Mouse (Mus musculus): ENCODE measurements around the gene Grip1.

The Grip1 gene

DNA sequence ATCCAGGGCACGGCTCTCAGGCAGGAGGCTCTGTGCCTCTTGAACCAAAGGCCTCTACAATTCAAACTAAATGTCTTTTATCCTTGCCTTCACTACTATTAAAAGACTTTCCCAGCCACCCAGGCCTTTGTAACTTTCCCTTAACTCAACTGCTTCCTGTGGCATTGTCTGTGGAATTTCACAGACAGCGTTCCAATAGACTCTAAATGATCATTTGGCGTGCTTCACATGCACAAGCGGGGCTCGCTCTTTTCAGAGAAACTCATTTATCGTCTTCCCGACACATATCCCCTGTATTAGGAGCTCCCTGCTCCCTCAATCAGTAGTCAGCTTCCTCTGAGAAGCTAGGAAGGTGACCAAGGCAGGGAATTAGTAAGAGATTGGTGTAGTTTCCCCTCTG is 104.8 kb downstream of the Grip1 start:
- DNase-seq (ENCODE audit: extremely low read depth, low read depth): no peak

DNA sequence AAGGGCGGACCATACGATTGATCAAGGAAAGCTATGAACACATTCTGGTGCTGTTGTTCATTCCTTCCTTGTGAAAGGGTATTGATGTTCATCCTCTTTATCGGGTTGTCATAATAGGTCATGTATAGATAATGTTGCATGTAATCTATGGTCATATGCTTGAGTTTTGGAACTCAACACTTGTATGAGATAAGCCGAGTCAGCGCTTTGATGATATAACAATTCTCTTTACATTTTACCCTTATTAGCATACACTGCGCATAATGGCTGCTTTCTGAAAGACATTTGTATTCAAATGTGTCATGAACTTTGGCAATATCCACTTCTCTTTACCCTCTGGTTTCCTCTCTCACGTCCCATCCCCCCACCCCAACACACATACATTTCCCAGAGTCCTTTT is 111.2 kb downstream of the Grip1 start:
- no peak for DNase-seq (ENCODE audit: extremely low read depth, low read depth)

DNA sequence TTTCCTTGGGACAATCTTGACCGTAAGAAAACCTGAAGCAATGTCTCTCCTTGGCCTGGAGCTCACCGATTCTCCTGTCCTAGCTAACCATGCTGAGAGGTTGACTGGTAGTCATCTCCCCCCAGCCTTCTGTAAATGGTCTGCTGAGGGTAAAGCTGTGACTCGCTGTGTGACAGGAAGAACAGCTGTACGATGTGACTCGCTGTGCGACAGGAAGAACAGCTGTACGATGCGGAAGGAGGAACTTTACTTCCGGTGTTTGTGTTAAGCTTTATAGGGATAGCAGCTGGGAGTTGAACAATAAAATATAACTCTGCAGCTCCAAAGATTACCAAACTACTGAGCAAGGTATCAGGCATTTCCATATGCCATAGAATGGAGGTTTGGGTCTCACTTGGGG is 119.5 kb downstream of the Grip1 start:
- DNase-seq (ENCODE audit: extremely low read depth, low read depth): no peak

DNA sequence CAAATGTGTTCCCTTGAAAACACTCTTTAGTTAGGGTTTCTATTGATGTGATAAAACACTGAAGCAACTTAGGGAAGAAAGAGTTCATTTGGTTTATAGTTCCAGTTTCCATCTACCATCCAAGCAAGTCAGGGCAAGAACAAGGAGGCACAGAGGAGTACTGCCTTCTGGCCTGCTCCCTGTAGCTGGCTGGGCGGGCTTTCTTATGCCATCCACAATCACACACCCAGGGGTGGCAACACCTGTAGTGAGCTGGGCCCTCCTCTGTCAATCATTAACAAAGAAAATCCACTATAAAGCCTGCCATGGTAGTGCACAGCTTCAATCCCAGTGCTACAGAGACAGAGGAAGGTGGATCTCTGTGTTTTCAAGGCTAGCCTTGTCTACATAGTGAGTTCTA is 122.2 kb downstream of the Grip1 start:
- no peak for DNase-seq (ENCODE audit: extremely low read depth, low read depth)

DNA sequence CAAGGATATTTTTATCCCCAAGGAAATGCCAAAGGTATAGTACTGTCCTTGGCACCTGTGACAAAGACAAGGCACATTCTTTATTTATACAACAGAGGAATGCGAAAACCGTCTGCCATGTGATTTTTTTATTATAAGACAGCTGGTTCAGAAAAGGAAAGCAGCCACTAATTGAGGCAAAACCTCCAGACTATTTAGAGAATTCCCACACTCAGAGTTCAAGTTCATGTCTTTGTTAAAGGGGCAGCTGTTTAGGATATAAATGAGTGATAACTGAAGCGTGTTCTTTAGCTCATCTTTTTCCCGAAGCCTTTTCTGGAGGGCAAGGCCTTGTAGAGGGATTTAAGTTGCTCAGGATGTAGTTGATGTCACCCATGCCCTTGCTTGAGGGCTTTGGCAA is 126.4 kb downstream of the Grip1 start:
- DNase-seq (ENCODE audit: extremely low read depth, low read depth): no peak

DNA sequence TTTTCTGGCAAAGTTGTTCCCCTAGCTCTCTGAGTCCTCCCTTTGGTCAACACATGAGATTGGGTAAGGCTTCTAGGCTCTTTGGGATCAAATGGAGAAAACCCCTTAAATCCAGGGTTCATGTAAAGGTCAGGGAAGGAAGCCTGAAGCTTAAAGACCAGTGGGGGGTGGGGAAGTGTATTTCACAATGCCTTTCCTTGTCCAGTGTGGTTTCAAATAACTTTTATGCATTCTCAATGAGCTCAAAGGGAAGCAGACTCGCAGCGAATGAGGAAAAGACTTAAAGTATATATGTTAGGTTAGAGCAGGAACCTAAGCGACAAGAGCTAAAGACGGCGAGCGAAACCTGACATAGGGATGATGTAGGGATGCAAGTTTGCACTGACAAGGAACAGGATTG is 131.0 kb downstream of the Grip1 start:
- no peak for DNase-seq (ENCODE audit: extremely low read depth, low read depth)

DNA sequence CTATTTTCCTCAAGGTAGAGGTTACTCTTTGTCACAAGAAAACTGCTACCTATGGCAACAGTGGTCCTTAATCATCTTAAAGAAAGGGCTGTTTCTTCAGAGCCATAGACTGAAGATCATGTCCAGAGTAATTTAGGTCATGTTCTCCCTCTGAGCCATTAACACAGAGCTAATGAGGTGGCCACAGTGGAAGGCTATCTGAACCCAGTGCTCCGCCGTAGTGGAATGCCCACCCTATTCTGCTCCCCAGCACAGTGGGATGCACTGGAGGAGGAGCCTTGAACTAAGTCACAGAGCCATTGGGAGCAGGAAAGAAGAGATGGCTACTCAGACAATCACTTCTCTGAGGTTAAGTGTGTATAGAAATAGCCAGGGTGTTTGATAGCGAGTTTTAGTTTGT is 133.3 kb downstream of the Grip1 start:
- no peak for DNase-seq (ENCODE audit: extremely low read depth, low read depth)

DNA sequence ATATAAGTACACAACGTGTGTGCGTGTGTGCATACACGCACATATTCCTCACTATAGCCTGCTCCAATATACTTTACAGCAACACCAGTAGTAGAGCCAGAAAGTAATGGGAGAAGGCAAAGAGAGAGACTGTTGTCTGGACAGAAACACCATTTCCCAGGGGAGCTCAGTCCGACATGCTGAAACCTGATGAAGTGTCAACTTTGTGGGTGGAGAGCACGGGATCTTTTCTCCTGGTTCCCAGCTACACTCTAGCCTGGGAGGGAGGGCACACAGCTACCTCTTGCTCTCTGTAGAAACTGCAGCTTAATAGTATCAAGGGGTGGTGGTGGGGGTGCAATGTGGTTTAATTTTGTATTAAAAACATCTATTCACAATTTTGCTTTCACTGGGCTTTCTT is 143.2 kb downstream of the Grip1 start:
- DNase-seq (ENCODE audit: extremely low read depth, low read depth): no peak

DNA sequence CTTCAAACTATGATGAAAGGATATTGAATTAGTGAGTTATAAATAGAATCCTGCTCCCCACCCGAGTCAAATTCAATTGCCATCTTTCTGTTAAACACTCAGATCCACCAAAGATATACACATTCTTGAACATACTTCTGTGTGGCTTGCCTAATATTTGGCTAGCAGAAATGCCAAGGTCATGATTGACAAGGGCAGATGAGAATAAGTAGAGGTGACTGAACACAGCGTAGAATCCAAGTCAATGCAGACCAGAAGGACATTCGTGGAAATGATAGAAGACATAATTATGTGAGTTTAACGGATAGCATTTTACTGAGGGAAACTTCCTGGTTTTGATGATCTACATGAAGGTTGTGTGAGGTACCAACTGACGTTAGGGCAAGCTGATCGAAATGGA is 153.9 kb downstream of the Grip1 start:
- DNase-seq (ENCODE audit: extremely low read depth, low read depth): no peak

DNA sequence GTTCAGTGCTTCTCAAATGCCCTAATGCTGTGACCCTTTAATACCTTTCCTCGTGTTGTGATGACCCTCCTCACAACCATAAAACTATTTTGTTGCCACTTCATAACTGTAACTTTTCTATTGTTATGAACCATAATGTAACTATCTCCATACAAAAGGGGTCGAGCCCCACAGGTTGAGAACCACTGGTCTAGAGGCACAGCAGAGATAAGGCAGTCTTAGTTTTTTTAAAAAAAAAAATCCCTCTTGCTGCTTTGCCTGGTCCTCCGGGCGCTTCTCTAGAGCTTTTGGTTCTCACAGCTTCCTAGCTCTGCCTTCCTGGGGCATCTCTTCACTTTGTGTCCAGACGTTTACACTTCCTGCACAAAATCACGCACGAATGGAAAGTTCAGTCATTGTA is 155.4 kb downstream of the Grip1 start:
- no peak for DNase-seq (ENCODE audit: extremely low read depth, low read depth)

DNA sequence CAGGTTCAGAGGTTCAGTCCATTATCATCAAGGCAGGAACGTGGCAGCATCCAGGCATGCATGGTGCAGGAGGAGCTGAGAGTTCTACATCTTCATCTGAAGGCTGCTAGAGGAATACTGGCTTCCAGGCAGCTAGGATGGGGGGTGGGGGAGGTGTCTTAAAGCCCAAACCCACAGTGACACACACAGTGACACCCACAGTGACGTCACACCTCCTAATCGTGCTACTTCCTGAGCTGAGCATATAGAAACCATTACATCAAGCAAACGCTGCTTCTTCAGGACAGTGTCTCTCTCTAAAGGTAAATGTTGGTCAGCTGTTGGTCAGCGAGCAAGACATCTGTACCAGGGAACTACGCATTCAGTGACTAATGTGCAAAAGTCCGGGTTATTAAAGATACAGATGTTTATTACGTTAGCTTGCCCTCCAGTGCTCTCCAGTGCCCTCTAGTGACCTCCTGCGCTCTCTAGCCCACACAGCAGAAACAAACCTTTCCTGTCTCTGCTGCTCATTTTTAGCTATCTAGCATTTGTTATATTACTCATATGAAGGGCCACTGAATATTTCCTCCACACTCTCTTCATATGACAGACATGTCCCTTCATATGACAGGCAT is 156.8 kb downstream of the Grip1 start:
- no peak for DNase-seq (ENCODE audit: extremely low read depth, low read depth)

DNA sequence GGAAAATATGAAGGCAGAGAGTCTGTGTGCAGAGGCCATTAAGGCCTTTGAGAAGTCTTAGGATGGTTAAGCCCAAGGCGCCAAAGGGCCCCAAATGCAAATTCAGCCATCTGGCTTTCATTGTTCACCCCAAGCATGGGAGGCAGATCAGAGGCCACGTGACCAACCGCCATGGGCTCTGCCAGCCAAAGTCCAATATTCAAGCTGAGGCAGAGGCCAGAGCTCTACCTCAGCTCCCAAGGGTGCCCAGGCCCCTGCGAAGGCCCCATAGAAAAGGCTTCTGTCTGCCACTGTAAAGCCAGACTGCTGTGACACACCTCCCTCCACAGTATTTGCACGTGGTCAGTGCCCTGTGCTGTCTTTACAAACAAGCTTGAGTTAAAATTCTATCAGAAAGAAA is 158.4 kb downstream of the Grip1 start:
- no peak for DNase-seq (ENCODE audit: extremely low read depth, low read depth)

DNA sequence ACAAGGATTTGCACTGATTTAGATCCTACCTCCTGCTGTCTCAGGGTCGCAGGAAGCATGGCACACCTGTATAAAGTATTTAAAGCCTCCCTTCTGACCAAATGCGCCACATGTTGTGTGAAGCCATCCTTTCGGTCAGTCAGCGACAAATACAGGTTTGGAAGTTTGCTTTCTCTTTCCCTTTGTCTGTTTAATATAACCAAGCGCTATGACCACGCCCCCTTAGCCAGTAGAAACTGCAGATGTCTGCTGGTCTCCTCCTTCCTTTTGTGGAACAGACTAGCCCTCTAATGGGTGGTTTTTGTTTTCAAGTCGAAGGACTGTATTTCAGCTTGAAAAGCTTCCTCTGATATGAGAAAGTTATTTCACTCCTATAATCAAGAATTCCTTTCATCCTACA is 161.1 kb downstream of the Grip1 start:
- DNase-seq (ENCODE audit: extremely low read depth, low read depth): no peak

DNA sequence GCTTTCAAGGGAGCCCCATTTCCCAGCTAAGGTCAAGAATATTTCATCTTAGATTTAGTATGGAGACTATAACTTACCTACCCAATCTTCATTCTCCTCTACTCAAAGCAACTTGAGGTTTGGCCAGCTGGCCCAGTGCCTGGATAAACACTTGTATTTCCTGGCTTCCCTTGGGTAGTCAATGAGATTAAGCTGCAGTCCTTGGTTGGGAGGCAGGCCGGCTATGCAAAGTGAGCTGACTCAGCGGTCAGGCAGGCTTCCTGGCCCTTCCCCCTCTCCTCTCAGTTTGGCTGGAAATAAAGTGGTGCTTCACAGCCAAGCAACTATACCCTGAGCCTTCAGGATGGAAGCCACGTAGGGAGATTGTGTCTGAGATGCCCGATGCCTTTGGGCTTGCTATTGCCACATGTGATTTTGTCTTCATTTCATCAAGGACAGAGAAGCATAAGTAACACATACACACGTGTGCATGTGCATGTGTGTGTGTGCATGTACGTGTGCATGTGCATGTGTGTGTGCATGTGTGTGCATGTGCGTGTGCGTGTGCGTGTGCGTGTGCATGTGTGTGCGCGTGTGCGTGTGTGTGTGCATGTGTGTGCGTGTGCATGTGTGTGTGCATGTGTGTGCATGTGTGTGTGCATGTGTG is 161.7 kb downstream of the Grip1 start:
- DNase-seq (ENCODE audit: extremely low read depth, low read depth): no peak

DNA sequence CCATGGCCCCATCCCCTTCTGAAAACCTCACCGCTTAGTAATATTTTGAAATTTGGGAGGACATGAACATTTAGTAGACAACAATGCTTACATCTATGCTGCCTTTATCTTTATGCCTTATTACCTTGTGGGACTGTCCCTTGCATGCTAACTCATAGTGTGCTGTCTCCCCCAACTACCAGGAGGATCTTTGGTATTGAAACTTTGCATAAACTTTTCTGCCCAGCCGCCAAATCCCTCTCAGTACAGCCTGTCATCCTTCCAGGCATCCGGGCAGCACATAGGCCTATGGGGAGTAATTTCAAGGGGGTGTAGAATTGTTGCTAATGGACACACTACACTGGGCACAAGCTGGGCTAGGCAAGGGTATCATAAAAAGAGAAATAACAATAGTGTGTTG is 162.4 kb downstream of the Grip1 start:
- DNase-seq (ENCODE audit: extremely low read depth, low read depth): no peak

DNA sequence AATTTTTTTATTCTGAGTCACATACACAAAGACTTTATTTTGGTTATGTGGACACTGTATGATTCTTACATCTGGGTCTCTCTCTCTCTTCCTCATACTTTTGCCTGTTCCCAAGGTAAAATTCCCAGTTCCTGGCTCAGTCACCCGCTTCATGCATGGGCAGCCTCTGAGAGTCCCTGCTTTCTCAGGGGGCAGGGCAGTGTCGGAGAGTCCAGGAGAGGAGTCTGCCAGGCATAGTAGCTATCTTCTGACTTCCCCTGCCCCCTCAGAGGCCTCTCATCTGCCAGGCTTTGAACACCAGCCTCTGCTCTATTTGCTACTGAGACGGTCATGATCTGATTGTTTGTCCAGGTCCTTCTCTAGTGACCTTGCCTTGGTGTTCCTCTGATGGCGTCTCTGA is 175.0 kb downstream of the Grip1 start:
- DNase-seq (ENCODE audit: extremely low read depth, low read depth): no peak

DNA sequence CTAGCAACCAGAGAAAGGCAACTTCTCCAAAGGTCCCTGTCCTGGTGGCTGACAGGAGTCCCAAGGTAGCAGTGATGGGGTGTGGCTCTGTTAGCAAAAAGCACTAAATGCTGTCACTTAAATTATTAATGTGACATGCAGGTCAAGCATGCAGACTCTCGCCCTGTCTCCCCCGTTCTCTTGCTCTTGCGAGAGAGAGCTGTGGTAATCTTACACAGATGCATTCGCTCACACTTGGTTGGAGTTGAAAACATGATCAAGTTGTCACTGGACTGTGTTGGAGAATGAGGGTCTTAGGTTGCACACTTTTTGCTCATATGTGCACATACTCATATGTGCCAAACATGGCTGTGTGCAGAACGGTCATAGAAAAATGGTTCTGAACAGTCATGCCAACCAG is 176.8 kb downstream of the Grip1 start:
- no peak for DNase-seq (ENCODE audit: extremely low read depth, low read depth)

DNA sequence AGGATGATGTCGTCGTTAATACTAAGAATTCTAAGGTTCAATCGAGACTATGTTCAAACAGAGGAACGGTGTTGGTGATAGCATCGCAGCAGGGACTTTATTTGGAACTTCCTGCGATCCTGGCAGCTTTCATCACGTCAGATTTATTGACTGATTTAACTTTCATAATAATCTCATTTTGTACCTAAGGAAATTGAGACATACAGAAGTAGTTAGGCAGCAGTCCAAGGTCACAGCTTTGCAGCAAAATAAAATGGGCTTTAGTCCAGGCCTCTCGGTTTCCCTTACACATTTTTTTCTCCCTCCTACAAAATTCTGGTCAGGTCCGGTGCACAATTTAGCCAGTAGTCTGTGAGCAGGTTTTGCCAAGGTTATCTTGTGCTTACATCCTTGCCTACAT is 178.3 kb downstream of the Grip1 start:
- no peak for DNase-seq (ENCODE audit: extremely low read depth, low read depth)

DNA sequence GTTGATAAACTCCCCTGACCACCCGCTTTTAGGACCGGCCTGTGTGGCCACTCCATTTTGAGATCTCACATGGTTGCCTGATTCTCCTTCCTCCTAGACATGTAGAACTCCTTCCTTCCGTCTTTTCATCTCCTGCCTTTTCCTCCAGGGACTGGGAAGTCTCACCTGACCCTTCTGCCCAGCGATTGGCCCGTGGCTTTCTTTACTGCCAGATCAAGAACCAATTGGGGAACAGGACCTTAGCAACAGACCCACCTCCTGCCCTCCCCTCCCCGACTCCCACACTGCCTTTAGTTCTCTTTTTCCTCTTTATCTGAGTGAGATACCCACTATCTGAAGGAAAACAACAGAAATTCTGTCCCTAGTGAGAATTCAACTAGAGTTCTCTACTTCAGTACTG is 180.9 kb downstream of the Grip1 start:
- no peak for DNase-seq (ENCODE audit: extremely low read depth, low read depth)

DNA sequence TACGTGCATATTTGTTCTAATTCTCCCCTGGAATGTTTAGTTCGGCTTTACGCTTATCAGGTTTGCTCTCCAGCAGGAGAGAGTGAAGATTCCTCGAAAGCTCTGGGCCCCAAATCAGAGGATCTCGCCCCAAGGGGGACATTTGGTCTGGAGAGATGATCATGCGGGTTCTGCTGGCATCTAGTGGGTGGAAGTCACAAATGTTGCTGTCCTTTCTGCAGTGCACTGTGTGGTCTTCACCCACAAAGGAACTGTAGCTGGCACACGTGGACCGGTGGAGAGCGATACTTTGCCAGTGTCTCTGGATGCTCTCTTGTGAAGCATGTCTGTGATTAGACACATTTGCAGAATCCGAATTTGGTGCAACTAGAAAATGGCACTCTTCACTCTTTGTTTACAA is 186.9 kb downstream of the Grip1 start:
- DNase-seq (ENCODE audit: extremely low read depth, low read depth): no peak

DNA sequence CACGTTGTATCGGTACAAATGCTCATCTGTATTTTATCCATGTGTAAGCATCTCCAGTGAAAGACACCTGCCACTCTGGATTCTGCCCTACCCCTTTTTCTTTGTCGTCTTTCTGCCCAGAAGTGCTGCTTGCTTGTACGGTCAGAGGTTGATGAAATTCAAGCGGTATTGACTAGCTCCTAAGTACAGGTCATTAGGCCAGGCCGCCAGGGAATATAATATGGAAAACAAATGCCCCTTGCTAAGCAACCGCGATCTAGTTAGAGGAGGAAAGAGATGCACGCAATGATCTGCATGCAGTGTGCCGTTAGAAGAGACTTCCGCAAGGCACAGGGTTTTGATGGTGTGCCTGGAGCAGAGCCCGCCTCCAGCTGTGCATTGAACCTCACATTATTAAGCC is 187.4 kb downstream of the Grip1 start:
- no peak for DNase-seq (ENCODE audit: extremely low read depth, low read depth)

DNA sequence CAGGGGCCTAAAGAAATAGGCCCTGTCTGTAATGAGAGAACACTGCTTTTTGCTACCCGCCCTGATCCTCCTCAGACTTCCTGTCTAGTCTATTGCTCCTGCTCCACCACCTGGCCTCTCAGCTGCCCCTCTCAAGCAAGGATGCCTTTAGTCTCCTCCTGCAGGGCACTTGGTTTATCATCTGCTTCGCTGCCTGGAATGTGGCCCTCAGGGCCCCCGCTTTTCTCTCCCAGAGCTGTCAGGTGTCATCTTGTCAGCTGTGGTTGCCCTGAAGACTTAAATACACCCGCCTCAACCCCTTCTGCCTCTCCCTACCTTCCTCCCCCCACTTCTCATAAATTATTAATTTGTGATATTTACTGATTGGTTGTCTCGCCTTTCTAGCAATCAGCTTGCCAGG is 190.7 kb downstream of the Grip1 start:
- no peak for DNase-seq (ENCODE audit: extremely low read depth, low read depth)

DNA sequence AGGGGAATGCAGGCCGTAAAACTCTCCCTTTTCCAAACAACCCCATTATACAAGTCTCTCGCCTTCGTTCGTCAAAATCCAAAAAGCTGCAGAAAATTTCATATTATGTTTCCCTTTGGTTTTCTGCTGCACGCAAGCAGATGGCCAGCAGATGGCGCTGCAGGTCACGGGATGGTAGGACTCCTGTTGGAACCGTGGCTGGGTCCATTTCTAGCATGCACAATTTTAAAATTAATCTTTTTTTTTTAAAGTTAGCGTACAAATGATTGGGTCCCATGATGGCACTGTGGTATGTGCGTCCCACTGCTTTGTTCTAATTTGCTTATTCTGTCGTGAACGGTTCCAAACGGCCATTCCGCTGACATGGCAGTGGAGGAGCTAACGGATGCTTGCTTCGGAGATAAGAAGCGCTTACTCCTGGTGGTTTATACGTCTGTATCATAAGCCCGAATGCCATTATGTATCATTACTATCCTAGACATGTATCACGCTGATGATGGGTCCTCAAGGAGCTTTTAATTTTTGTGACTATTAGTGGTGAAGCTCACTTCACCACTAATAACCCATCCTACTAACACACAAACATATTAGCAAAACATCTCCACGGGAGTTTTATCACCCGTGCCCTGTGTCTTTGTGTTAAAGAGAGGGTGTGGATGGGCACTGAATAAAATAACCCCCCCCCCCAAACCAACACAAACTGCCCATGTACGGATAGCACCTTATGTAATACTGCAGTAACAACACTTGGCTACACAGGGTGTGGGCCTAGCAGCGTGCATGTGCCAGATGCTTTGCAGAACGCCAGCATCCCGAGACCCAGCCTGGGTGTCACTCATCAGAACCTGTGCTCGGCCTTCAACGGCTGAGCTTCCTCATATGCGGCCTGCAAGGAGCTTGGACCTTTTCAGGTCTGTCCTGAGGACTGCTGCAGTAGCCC is 193.1 kb downstream of the Grip1 start:
- DNase-seq (ENCODE audit: extremely low read depth, low read depth): no peak
